Mouse (Mus musculus): ENCODE results near the gene Ltbp2. TPM values are rescaled to one million over a fixed set of nuclear protein-coding genes. Genes with fewer than 3 reads are reported as not detected.

Gene Ltbp2
- polyA plus RNA-seq, 1 experiment, result 2.2 TPM

GRCm38 (mm10) chr12:84765506-84765905, 110.8 kb downstream of the Ltbp2 start:
- no peak for DNase-seq
- Histone ChIP-seq H3K27me3 (replicated peaks; ENCODE audit: control insufficient read depth, insufficient read depth, low read length) (no peaks in the 10 kb centered on the region), H3K36me3 (ENCODE audit: control insufficient read depth, insufficient read depth, low read length) (0 out of 2 replicates have a peak, but pooled peaks cover 1% of the 10 kb centered on the region), H3K4me1 (ENCODE audit: control insufficient read depth, insufficient read depth, low read length) (peaks cover 9% of the 10 kb centered on the region; the same call in 1 of the 2 replicates), H3K27ac (ENCODE audit: insufficient read depth, low read depth, low read length) (no peak overlapping the region), H3K4me3 (ENCODE audit: insufficient read depth, low read depth, low read length) (no peak overlapping the region)
- TF ChIP-seq POLR2A (IDR thresholded peaks at IDR 0.05; ENCODE audit: low read depth, low read length) (no peak), CTCF (conservative IDR thresholded peaks at IDR 0.05; ENCODE audit: insufficient read depth, insufficient read length, low read depth, low read length) (no peak)
- 88% methylated on average over 15 of the region's 15 CpGs for WGBS

- Histone ChIP-seq H3K27ac (ENCODE audit: insufficient read depth, low read depth, low read length) (no peak overlapping the region), H3K36me3 (ENCODE audit: control insufficient read depth, insufficient read depth, low read length) (0 out of 2 replicates have a peak, but pooled peaks cover 1% of the 10 kb centered on the region)
- no peak for DNase-seq
Observed at GRCm38 (mm10) chr12:84764756-84765155, 111.6 kb downstream of the Ltbp2 start.

GRCm38 (mm10) chr12:84763577-84764218, 112.6 kb downstream of the Ltbp2 start:
- no peak overlapping the region for H3K27ac ChIP-seq (ENCODE audit: insufficient read depth, low read depth, low read length)
- H3K36me3 ChIP-seq (ENCODE audit: control insufficient read depth, insufficient read depth, low read length), result peaks cover 1% of the 10 kb centered on the region; the same call in 1 of the 2 replicates
- 91% methylated on average over 13 of the region's 13 CpGs for WGBS
- TF ChIP-seq CTCF (conservative IDR thresholded peaks at IDR 0.05; ENCODE audit: insufficient read depth, insufficient read length, low read depth, low read length) (no peak), POLR2A (IDR thresholded peaks at IDR 0.05; ENCODE audit: low read depth, low read length) (no peak)
- DNase-seq, result no peak
- H3K27me3 ChIP-seq (replicated peaks; ENCODE audit: control insufficient read depth, insufficient read depth, low read length), result no peaks in the 10 kb centered on the region
- H3K4me1 ChIP-seq (ENCODE audit: control insufficient read depth, insufficient read depth, low read length), result peaks cover 9% of the 10 kb centered on the region; the same call in 1 of the 2 replicates
- H3K4me3 ChIP-seq (ENCODE audit: insufficient read depth, low read depth, low read length), result no peak overlapping the region

More at GRCm38 (mm10) chr12:84764756-84765155, 111.6 kb downstream of the Ltbp2 start:
- 74% methylated on average over 7 of the region's 7 CpGs for WGBS
- Histone ChIP-seq H3K27me3 (replicated peaks; ENCODE audit: control insufficient read depth, insufficient read depth, low read length) (no peaks in the 10 kb centered on the region), H3K4me3 (ENCODE audit: insufficient read depth, low read depth, low read length) (no peak overlapping the region), H3K4me1 (ENCODE audit: control insufficient read depth, insufficient read depth, low read length) (peaks cover 9% of the 10 kb centered on the region; the same call in 1 of the 2 replicates)
- no peak for TF ChIP-seq POLR2A (IDR thresholded peaks at IDR 0.05; ENCODE audit: low read depth, low read length)
- no peak for TF ChIP-seq CTCF (conservative IDR thresholded peaks at IDR 0.05; ENCODE audit: insufficient read depth, insufficient read length, low read depth, low read length)

- Histone ChIP-seq H3K27ac (ENCODE audit: insufficient read depth, low read depth, low read length) (0 out of 2 replicates have a peak overlapping the region, but pooled peaks have one; percentile 17), H3K4me1 (ENCODE audit: control insufficient read depth, insufficient read depth, low read length) (peaks cover 7% of the 10 kb centered on the region; the same call in 1 of the 2 replicates), H3K4me3 (ENCODE audit: insufficient read depth, low read depth, low read length) (no peak overlapping the region), H3K36me3 (ENCODE audit: control insufficient read depth, insufficient read depth, low read length) (peaks cover 1% of the 10 kb centered on the region; the same call in 1 of the 2 replicates), H3K27me3 (replicated peaks; ENCODE audit: control insufficient read depth, insufficient read depth, low read length) (no peaks in the 10 kb centered on the region)
- no peak for TF ChIP-seq POLR2A (IDR thresholded peaks at IDR 0.05; ENCODE audit: low read depth, low read length)
- no peak for TF ChIP-seq CTCF (conservative IDR thresholded peaks at IDR 0.05; ENCODE audit: insufficient read depth, insufficient read length, low read depth, low read length)
- no peak for DNase-seq
- WGBS, result 80% methylated on average over 5 of the region's 5 CpGs
Observed at GRCm38 (mm10) chr12:84762532-84762931, 113.8 kb downstream of the Ltbp2 start.

GRCm38 (mm10) chr12:84759063-84759462, 117.3 kb downstream of the Ltbp2 start:
- Histone ChIP-seq H3K4me3 (ENCODE audit: insufficient read depth, low read depth, low read length) (no peak overlapping the region), H3K27ac (ENCODE audit: insufficient read depth, low read depth, low read length) (no peak overlapping the region), H3K36me3 (ENCODE audit: control insufficient read depth, insufficient read depth, low read length) (no peaks in the 10 kb centered on the region; the same call in 1 of the 2 replicates), H3K4me1 (ENCODE audit: control insufficient read depth, insufficient read depth, low read length) (0 out of 2 replicates have a peak, but pooled peaks cover 3% of the 10 kb centered on the region), H3K27me3 (replicated peaks; ENCODE audit: control insufficient read depth, insufficient read depth, low read length) (no peaks in the 10 kb centered on the region)
- WGBS, result 91% methylated on average over 2 of the region's 2 CpGs
- TF ChIP-seq POLR2A (IDR thresholded peaks at IDR 0.05; ENCODE audit: low read depth, low read length) (no peak), CTCF (conservative IDR thresholded peaks at IDR 0.05; ENCODE audit: insufficient read depth, insufficient read length, low read depth, low read length) (0 out of 2 replicates have a peak, but pooled peaks have one; percentile 24)
- DNase-seq, result no peak

GRCm38 (mm10) chr12:84756016-84756415, 120.3 kb downstream of the Ltbp2 start:
- H3K4me3 ChIP-seq (ENCODE audit: insufficient read depth, low read depth, low read length), result no peak overlapping the region
- no peak for TF ChIP-seq CTCF (conservative IDR thresholded peaks at IDR 0.05; ENCODE audit: insufficient read depth, insufficient read length, low read depth, low read length)
- TF ChIP-seq POLR2A (IDR thresholded peaks at IDR 0.05; ENCODE audit: low read depth, low read length), result no peak
- no peaks in the 10 kb centered on the region for H3K27me3 ChIP-seq (replicated peaks; ENCODE audit: control insufficient read depth, insufficient read depth, low read length)
- H3K27ac ChIP-seq (ENCODE audit: insufficient read depth, low read depth, low read length), result no peak overlapping the region
- H3K36me3 ChIP-seq (ENCODE audit: control insufficient read depth, insufficient read depth, low read length), result no peaks in the 10 kb centered on the region; the same call in 1 of the 2 replicates
- no peak for DNase-seq
- no peaks in the 10 kb centered on the region for H3K4me1 ChIP-seq (ENCODE audit: control insufficient read depth, insufficient read depth, low read length)
- WGBS, result 93% methylated on average over 10 of the region's 10 CpGs

GRCm38 (mm10) chr12:84755008-84755695, 121.2 kb downstream of the Ltbp2 start:
- 54% methylated on average over 16 of the region's 16 CpGs for WGBS
- H3K27me3 ChIP-seq (replicated peaks; ENCODE audit: control insufficient read depth, insufficient read depth, low read length), result no peaks in the 10 kb centered on the region
- peak; percentile 46 for DNase-seq

More at GRCm38 (mm10) chr12:84755008-84755695, 121.2 kb downstream of the Ltbp2 start:
- H3K4me1 ChIP-seq (ENCODE audit: control insufficient read depth, insufficient read depth, low read length), result no peaks in the 10 kb centered on the region
- TF ChIP-seq POLR2A (IDR thresholded peaks at IDR 0.05; ENCODE audit: low read depth, low read length) (no peak), CTCF (conservative IDR thresholded peaks at IDR 0.05; ENCODE audit: insufficient read depth, insufficient read length, low read depth, low read length) (peak; percentile 54)
- no peak overlapping the region for H3K27ac ChIP-seq (ENCODE audit: insufficient read depth, low read depth, low read length)
- no peak overlapping the region for H3K4me3 ChIP-seq (ENCODE audit: insufficient read depth, low read depth, low read length)
- H3K36me3 ChIP-seq (ENCODE audit: control insufficient read depth, insufficient read depth, low read length), result no peaks in the 10 kb centered on the region; the same call in 1 of the 2 replicates
